Mouse (Mus musculus) lung, postnatal 4 days (tissue): Measurements from ENCODE around the gene Myoz1.
A peak's percentile ranks its signal among the peaks of the same experiment; 100 is the strongest.
"Not testable (repeated sequence)": the region's sequence is repeated elsewhere in the genome, so short reads cannot be mapped to it uniquely, and the experiment has no call there.

Experiments used
- DNase-seq, 2 experiments: peaks; one replicate each; pipeline ENCODE4 v3.0.0; 2021

Gene Myoz1

GRCm38 (mm10) chr14:20656361-20656760, at the start of gene Myoz1:
TSS of gene Myoz1 (minus strand) at chr14:20656540.
- DNase-seq, result no peak

GRCm38 (mm10) chr14:20703461-20703860, 47.1 kb upstream of the Myoz1 start:
- not testable (repeated sequence) for DNase-seq

GRCm38 (mm10) chr14:20702741-20703381, 46.5 kb upstream of the Myoz1 start, which contains the start of gene Chchd1:
TSS of gene Chchd1 (plus strand) at chr14:20703006.
- DNase-seq, result peak; percentile 93 to 94

DNA sequence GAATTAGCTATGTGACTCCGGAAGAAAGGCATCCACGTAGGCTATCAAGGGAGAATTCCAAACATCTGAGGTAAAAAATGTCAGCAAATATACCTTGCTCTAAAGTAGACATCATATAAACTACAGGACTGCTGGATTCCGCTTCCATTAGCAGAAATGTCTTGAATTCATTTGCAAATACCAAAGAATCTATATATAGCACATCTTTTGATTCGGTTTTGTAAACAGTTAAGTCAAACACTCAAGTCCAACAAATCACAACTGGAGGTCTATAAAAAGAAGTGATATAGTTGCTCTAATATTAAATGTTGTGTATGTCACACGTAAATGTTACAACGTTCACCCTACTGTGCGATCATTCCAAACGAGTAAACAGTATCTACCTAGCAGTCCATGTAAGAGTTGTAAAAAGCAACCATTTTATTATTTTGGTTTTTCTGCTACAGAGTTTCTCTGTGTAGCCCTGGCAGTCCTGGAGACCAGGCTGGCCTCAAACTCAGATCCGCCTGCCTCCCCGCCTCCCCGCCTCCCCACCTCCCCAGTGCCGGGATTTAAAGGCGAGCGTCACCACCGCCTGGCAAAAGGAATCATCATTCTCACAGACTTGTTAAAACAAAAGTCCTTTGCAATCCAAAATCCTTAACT, 45.9 kb upstream of the Myoz1 start:
- DNase-seq, result no peak

- no peak for DNase-seq
Measured at GRCm38 (mm10) chr14:20701554-20701953, 45.2 kb upstream of the Myoz1 start.

- DNase-seq, result no peak
Measured at GRCm38 (mm10) chr14:20700362-20700761, 44.0 kb upstream of the Myoz1 start.

DNA sequence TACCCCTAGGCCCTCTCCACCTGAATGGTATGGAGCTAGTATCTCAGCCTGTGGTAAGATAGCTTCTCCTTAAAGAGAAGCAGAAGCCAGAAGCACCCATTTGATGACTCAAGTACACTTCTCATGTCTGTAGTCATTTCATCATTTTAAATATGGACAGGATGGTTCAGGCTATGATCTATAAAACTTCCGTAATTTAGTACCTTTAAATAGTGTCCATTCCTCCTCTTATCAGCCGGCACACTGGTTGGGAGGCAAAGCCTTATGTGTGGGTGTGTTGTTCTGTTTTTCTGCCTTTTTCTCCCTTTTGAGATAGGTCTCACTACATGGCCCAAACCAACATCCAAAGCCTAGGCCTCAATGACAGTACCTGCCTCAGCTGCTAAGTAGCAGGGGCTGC, 42.2 kb upstream of the Myoz1 start:
- no peak for DNase-seq

DNA sequence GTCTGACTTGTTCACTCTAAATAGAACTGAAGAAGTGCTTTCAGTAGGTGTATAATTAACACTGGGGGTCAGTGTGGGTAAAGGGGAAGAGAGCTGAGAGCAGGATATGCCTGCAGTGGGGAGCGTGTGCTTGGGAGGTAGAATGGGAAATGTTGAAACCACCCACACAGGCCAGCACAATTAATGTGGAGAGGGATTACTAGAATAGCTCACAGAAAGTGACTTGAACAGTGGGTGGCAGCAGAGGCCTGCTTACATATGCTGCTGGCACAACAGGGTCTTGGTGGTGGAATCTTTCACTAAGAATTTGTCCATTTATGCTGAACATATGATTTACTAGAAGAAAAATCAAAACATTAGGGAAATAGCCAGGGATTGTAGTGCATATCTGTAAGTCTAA, 40.6 kb upstream of the Myoz1 start:
- peak; percentile 53 to 69 for DNase-seq

DNA sequence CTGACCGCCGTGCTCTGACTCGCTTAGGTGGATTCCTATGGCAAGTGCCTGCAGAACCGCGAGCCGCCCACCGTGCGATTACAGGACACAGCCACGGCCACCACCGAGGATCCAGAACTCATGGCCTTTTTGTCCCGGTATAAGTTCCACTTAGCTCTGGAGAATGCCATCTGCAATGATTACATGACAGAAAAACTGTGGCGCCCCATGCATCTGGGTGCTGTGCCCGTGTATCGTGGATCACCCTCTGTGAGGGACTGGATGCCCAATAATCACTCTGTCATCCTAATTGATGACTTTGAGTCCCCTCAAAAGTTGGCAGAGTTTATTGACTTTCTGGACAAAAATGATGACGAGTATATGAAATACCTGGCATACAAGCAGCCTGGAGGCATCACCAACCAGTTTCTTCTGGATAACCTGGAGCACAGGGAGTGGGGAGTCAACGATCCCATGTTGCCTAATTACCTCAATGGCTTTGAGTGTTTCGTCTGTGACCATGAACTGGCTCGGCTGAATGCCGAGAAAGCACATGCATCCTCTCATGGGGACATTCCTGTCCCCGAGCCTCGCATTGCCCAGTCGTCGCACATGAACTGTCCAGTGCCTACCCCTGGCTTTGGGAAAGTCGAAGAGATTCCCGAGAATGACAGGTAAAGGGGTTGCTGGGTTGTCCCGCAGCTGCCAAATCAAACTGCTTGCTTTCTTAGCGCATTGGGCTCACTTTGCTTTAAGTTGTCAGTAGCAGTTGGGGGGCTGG, 39.6 kb upstream of the Myoz1 start:
- DNase-seq, result no peak

DNA sequence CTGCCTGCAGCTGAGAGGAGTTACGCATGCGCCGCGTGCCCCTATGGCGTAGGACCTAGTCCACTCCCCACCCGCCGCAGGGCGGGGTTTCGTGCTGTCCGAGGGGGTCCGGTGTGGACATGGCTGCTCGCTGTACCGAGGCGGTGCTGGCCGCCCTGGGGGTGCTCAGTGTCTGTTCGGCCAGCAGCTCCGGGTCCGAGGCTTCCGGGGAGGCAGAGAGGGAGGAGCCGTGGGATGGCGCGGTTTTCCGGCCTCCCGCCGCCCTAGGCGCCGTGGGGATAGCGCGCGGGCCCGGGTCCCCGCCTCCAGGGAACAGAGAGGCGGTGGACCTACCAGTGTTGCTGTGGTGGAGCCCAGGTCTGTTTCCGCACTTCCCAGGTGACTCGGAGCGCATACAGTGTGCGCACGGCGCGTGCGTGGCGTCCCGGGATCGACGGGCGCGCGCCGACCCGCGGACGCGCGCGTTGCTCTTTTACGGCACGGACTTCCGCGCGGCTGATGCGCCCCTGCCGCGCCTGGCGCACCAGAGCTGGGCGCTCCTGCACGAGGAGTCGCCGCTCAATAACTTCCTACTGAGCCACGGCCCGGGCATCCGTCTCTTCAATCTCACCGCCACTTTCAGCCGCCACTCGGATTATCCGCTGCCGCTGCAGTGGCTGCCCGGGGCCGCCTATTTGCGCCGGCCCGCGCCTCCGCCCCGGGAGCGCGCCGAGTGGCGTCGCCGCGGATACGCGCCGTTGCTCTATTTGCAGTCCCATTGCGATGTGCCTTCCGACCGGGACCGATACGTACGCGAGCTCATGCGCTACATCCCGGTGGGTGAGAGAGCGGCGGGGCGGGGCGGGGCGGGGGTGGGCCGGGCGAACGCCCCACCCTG, 38.8 kb upstream of the Myoz1 start, which contains the start of gene Fut11:
Fut11 (plus strand) TSS at position 85 of the 877 bp plus-strand sequence.
- DNase-seq, result peak; percentile 90 to 93

DNA sequence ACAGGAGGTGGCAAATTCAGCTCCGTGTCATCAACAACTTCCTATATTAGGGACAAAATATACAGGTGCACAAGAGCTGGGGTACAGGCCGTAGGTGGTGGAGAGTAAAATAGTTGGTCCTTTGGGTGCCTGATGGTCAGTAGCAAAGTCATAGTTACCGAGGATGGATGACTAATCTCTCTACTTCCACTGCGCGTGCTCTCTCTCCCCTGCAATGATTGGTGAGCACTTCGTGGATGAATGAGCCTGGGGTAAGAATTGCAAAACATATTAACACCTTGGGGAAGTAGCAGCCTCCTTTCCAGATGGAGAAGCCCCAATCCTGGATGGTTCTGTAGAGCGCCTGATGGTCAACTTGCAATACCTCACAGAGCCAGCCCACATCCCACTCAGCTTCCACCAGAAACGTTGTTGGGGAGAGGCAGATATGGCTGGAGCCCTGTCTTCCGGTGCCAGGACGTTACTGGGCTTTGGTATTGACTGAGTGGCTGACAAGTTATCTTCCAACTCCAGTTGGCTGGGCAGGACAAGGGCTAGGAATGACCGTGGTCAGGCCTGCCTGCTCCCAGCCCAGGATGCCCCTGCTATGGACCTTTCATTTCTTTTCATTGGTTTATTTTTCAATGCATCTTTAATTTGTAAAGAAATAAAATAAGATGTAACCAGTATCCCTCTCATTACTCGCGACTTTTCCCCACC, 38.0 kb upstream of the Myoz1 start:
- peak in 1 of 2 experiments; percentile 36 for DNase-seq

GRCm38 (mm10) chr14:20693589-20694101, 37.3 kb upstream of the Myoz1 start:
- DNase-seq, result no peak

DNA sequence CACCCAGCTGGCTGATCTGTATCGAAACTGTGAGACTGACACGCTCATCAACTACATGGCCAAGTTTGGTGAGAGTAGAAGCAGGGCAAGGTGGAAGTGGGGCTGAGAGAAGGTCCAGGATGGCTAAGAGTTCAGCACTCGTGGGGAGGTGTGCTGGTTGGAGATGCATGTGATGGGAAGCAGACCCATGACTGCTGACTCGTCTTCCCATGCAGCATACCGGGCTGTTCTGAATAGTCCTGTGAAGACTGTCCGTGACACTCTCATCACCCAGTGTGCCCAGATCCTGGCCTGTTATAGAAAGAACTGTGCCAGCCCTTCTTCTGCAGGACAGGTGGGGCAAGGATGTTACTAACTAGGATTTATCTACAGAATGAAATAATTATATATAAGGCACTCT, 35.4 kb upstream of the Myoz1 start:
- DNase-seq, result no peak

GRCm38 (mm10) chr14:20689009-20689408, 32.7 kb upstream of the Myoz1 start:
- DNase-seq, result no peak

DNA sequence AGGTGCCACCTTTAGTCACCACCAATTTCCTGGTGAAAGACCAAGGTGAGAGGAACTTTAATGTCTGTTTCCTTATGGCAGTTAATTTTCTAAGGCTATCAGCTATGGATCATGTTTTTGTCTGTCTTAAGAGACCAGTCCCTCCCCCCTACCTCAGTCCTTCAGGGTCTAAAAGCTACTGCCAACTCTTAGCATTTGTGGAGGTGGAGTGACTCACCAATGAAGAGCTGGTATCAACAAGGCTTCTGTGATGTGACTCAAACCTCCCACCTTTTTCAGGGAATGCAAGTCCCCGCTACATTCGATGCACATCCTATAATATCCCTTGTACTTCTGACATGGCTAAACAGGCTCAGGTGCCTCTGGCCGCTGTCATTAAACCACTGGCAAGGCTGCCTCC, 30.2 kb upstream of the Myoz1 start:
- no peak for DNase-seq

DNA sequence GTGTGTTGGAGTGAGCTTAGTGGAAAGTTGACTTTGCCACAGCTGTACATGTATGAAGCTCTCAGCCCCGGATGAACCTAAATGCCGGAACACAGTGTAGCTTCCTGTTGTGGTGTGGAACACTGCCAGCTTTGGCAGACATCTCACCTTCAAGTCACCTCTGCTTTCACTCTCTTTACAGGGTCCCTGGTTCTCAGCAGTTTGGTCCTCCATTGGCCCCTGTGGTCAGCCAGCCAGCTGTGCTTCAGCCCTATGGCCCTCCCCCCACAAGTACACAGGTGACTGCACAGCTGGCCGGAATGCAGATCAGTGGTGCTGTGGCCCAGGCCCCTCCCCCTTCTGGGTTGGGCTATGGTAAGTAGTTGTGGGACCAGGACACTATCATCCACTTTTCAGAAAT, 26.2 kb upstream of the Myoz1 start:
- DNase-seq, result peak in 1 of 2 experiments; percentile 22

- no peak for DNase-seq
Measured at GRCm38 (mm10) chr14:20681742-20682141, 25.4 kb upstream of the Myoz1 start.

GRCm38 (mm10) chr14:20677906-20678305, 21.6 kb upstream of the Myoz1 start:
- no peak for DNase-seq

DNA sequence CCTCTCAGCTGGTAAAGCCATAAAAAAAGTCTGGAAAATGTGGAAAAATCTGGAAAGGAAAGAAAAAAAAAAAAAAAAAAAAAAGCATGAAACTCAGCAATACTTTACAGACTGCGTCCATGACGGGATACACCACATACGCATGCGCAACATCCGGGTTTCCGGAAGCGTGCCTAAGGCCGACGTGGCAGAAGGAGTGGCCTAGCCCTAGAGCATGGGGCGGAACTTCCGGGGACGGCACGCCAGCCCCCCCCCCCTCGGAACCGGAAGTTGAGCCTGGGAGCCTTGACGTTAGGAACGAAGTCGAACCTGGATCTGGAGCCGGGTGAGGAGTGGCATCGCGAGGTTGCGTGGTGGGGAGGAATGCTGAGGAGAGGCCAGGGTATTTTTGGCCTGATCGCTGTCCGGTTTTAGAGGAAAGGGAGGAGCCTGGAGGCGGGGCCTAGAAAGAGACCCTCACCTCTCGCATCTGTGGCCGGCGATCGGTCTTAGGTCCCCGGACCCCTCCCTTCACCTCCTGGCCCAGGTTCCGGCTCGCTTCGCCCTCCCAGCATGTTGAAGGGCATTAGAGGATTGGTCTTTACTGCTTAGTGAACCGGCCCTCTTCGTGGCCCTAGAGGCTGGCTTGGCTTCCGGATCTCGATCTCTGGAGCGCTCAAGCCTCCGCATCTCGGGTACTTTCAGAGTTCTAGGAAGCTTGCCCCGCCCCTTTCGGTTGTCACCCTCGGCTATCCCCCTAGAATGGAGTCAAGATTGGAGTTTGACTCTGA, 17.9 kb upstream of the Myoz1 start, which contains the start of gene Sec24c:
Sec24c (plus strand) TSS at position 245 of the 770 bp plus-strand sequence.
- DNase-seq, result peak; percentile 99

DNA sequence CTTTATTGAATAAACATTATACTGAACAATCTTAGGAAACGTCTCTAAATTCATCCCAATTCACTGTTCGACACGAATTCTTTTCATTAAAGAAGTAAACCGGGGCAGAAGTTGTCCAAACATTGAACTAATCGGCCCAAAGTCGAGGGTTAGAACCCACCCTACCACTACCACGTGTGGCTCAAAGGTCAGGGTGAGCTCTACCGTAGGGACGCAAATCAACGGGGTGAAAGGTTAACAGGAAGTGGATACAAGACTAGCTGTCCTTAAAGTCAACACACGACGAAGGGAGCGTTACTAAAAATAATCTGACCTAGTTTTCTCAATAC, 17.4 kb upstream of the Myoz1 start:
- DNase-seq, result no peak

GRCm38 (mm10) chr14:20672990-20673389, 16.6 kb upstream of the Myoz1 start:
- peak in 1 of 2 experiments; percentile 47 for DNase-seq
